Mouse (Mus musculus) heart, postnatal 0 days (tissue): ENCODE data around the gene Gm44790.

Experiments
- CTCF ChIP-seq: IDR thresholded peaks from 2 replicates; pipeline ENCODE4 v1.5.1; 2016; ENCODE audit warnings: antibody characterized with exemption, control low read depth, low read depth
- EP300 ChIP-seq: IDR thresholded peaks from 2 replicates; pipeline ENCODE4 v1.6.1; 2016; ENCODE audit warnings: antibody characterized with exemption, low read depth

GRCm38 (mm10) chr6:86394078-86394720 is 32.3 kb upstream of the Gm44790 start:
- TF ChIP-seq CTCF (no peak), EP300 (no peak)
